Mouse (Mus musculus) adrenal gland, postnatal 10 days (tissue): ENCODE measurements around the gene Amotl1. TPM values are rescaled to one million over a fixed set of nuclear protein-coding genes. Genes with fewer than 3 reads are reported as not detected.

Experiments used
- total RNA-seq, 2 experiments: library from RNA; stranded (reverse); gene quantifications; 2 replicates each; pipeline ENCODE4 v1.2.3; 2021

Gene Amotl1
- total RNA-seq, 2 experiments from 2014 or later: 40.7 to 60.7 TPM

Other genes with a start within 250 kb of the Amotl1 start
- under 1 TPM; 0.33 to 0.42 TPM for gene Kdm4d, start 144.6 kb downstream of the Amotl1 start, total RNA-seq
- gene Cwc15, start 144.4 kb downstream of the Amotl1 start, total RNA-seq: 100 to 1,000 TPM in 1 of 2 experiments, 10 to 100 TPM in 1; 95.7 to 105 TPM
- gene Piwil4, start 95.7 kb upstream of the Amotl1 start, total RNA-seq: under 1 TPM; 0.18 to 0.33 TPM
- 1 to 10 TPM; 2.3 to 2.8 TPM for gene Fut4, start 107.3 kb upstream of the Amotl1 start, total RNA-seq
- gene 1700012B09Rik, start 126.0 kb upstream of the Amotl1 start, total RNA-seq: not detected
- 10 to 100 TPM; 19.9 to 23.3 TPM for gene Mre11a, start 139.6 kb upstream of the Amotl1 start, total RNA-seq
- 10 to 100 TPM; 12.3 to 17.2 TPM for gene Ankrd49, start 139.8 kb upstream of the Amotl1 start, total RNA-seq
- under 1 TPM; 0.18 to 0.21 TPM for gene Gpr83, start 215.2 kb upstream of the Amotl1 start, total RNA-seq